Mouse (Mus musculus) liver, embryonic 14.5 days (tissue): ENCODE measurements around the gene Prr29. TPM values are rescaled to one million over a fixed set of nuclear protein-coding genes. Genes with fewer than 3 reads are reported as not detected.
A peak's percentile ranks its signal among the peaks of the same experiment; 100 is the strongest.

Source experiments
- ATAC-seq: fragments of 200-750 bp; cut with Nextera tagmentation; 2 replicates; pipeline ENCODE4 v1.8.0; 2017; ENCODE audit warnings: moderate number of reproducible peaks, mild to moderate bottlenecking, moderate library complexity; ENCODE audit not compliant: insufficient read depth
- DNase-seq, 3 experiments: peaks; one replicate each; pipeline ENCODE4 v3.0.0-alpha.2; 2012 to 2013; ENCODE audit warnings: low read depth in 3 of 3, low spot score in 3 of 3
- H3K27ac ChIP-seq: fragments of 300-500 bp; sonication (generic); 2 replicates; pipeline ENCODE4 v1.5.1; 2014; ENCODE audit warnings: moderate library complexity, mild to moderate bottlenecking, control low read depth, inconsistent platforms
- H3K27me3 ChIP-seq: fragments of 300-500 bp; sonication (generic); 2 replicates; pipeline ENCODE4 v1.6.1; 2014; ENCODE audit warnings: mild to moderate bottlenecking, low read length, moderate library complexity; ENCODE audit not compliant: control insufficient read depth, insufficient read depth
- H3K36me3 ChIP-seq: fragments of 300-500 bp; sonication (generic); replicated peaks from 2 replicates; pipeline ENCODE4 v1.6.1; 2014; ENCODE audit warnings: low read depth; ENCODE audit not compliant: control insufficient read depth, insufficient read depth
- H3K4me1 ChIP-seq, 2 experiments: fragments of 200-500 bp in 1 of 2; fragments of 300-500 bp in 1 of 2; sonication (generic) in 1 of 2; replicated peaks; 2 replicates each; pipeline ENCODE4 v1.6.1; 2012 to 2014; ENCODE audit warnings: antibody characterized with exemption in 1 of 2, inconsistent platforms in 1 of 2, low read length in 1 of 2; ENCODE audit not compliant: control insufficient read depth in 2 of 2, insufficient read depth in 2 of 2
- H3K4me2 ChIP-seq: fragments of 300-500 bp; sonication (generic); 2 replicates; pipeline ENCODE4 v1.6.1; 2014; ENCODE audit warnings: low read depth, mild to moderate bottlenecking, control low read depth, moderate library complexity
- H3K4me3 ChIP-seq, 2 experiments: fragments of 200-500 bp in 1 of 2; fragments of 300-500 bp in 1 of 2; sonication (generic) in 1 of 2; 2 replicates each; pipeline ENCODE4 v1.5.1; 2012 to 2014; ENCODE audit warnings: low read depth in 2 of 2, low read length in 2 of 2, mild to moderate bottlenecking in 2 of 2, control low read depth in 1 of 2, inconsistent platforms in 1 of 2, moderate library complexity in 1 of 2; ENCODE audit not compliant: insufficient read depth in 1 of 2
- H3K9ac ChIP-seq: fragments of 300-500 bp; sonication (generic); replicated peaks from 2 replicates; pipeline ENCODE4 v1.6.1; 2014; ENCODE audit warnings: mild to moderate bottlenecking, control low read depth, moderate library complexity
- H3K9me3 ChIP-seq: fragments of 300-500 bp; sonication (generic); 2 replicates; pipeline ENCODE4 v1.6.1; 2016; ENCODE audit warnings: low read length, mixed read lengths; ENCODE audit not compliant: control insufficient read depth
- CTCF ChIP-seq: IDR thresholded peaks from 2 replicates; pipeline ENCODE4 v1.5.1; 2016; ENCODE audit warnings: antibody characterized with exemption, low read depth, control low read depth
- EP300 ChIP-seq: IDR thresholded peaks from 2 replicates; pipeline ENCODE4 v1.6.1; 2016; ENCODE audit warnings: antibody characterized with exemption, low read depth
- WGBS: fragments of 180-500 bp; shearing (Covaris S2); extraction: QIAGEN DNeasy Blood & Tissue Kit; methylation state at CpG from one replicate; pipeline ENCODE4 v1.1.7; 2014; ENCODE audit not compliant: insufficient replicate concordance; 5-methylcytosine and 5-hydroxymethylcytosine counted together
- polyA plus RNA-seq, 2 experiments: library from polyadenylated mRNA; depleted of rRNA in 1 of 2; stranded (reverse) in 1 of 2; unstranded in 1 of 2; fragments of >200 nt; fragmentation: Nextera tagmentation in 1 of 2; extraction: Ambion mirVana in 1 of 2; gene quantifications; 2 replicates each; pipeline versions ENCODE4 v1.2.1 to v1.2.3; 2012 to 2014

Gene Prr29
- polyA plus RNA-seq, 2 experiments = not detected

DNA sequence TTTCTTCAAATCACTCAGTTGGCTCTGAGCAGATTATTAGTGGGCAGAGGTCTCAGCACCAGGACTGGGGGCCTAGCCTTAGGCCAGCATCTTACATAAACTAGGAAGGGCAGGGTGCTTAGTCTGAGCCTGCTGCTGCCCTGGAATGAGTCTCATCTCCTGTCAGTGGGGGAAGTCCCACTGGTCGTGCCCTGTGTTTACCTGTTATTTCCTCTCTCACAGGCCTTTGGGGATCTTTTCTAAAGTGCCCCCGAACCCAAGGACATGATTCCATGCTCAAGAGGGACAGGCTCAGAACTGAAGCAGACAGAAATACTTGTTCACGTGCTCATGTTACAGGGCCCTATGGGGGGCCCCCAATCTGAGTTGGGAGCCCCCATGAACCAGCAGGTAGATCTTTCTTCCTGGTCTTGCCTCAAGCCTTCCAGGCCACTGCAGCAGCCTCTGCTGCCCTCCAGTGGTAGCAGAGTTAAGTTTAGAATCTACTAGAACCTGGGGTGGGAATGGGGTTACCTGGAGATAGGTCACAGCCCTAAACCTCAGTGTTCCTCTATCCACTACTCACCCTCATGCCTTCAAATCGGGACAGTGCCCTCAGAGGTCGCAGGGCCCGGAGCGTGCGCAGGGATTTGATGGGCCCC is 39.6 kb upstream of the Prr29 start:
- peak in 2 of 3 experiments; percentile 9 to 16 for DNase-seq
- no peak overlapping the region for H3K27ac ChIP-seq

DNA sequence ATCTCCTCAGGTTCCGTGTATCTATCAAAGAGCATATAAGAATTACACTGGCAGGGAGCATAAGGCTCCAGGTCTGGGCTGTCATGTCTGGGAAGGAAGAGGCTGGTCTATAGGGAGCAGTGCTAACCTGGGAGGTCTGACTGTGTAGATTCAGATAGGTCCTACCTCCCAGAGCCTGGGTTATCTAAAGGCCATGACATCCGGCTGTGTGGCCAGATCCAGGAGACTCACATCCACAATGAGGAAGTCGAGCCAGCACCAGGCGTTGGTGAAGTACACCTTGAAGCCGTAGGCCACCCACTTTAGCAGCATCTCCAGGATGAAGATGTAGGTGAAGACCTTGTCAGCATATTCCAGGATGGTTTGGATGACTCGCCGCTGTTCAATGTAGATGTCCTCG is 38.8 kb upstream of the Prr29 start:
- ATAC-seq (no peak), DNase-seq (no peak)
- H3K4me2 ChIP-seq = no peak overlapping the region
- no peak overlapping the region for H3K9ac ChIP-seq
- WGBS = 38% methylated on average over 8 of the region's 8 CpGs
- no peak overlapping the region for H3K27ac ChIP-seq
- no peaks in the 10 kb centered on the region for H3K27me3 ChIP-seq
- no peak for TF ChIP-seq EP300
- no peak for TF ChIP-seq CTCF
- H3K9me3 ChIP-seq = no peaks in the 10 kb centered on the region
- H3K4me3 ChIP-seq = no peak overlapping the region
- H3K4me1 ChIP-seq = peaks cover 0 to 9% of the 10 kb centered on the region in 2 experiments; a peak in 2 of 4 replicates
- H3K36me3 ChIP-seq = no peaks in the 10 kb centered on the region

More for the DNA sequence above, 39.6 kb upstream of the Prr29 start:
- ATAC-seq = no peak
- Histone ChIP-seq H3K27me3 (no peaks in the 10 kb centered on the region), H3K36me3 (no peaks in the 10 kb centered on the region), H3K4me3 (no peak overlapping the region), H3K9ac (no peak overlapping the region), H3K9me3 (no peaks in the 10 kb centered on the region), H3K4me2 (no peak overlapping the region), H3K4me1 (peaks cover 0 to 9% of the 10 kb centered on the region in 2 experiments; a peak in 2 of 4 replicates)
- 53% methylated on average over 8 of the region's 8 CpGs for WGBS
- TF ChIP-seq CTCF (peak; percentile 77), EP300 (no peak)

DNA sequence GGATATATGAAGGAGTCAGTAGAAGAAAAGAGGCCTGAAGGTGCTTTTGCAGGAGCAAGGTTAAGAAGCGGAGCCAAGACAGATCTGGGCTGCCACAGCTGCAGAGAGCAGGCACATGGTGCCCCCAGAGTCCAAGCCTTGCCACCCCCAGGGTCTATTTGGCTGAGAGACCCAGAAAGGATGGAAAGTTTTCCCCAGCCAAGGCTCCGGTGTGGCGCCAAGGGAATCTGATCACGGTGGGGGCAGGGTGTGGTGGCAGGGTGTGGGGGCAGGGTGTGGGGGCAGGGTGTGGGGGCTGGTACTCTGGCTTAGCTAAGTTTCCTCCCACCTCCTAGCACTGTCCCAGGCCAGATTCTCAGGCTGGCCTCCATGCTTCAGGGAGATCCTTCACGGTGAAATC is 36.8 kb upstream of the Prr29 start:
- ATAC-seq (no peak), DNase-seq (no peak)
- no peak overlapping the region for H3K4me3 ChIP-seq
- H3K9me3 ChIP-seq = no peaks in the 10 kb centered on the region
- H3K36me3 ChIP-seq = no peaks in the 10 kb centered on the region
- no peak overlapping the region for H3K4me2 ChIP-seq
- peaks cover 0 to 9% of the 10 kb centered on the region in 2 experiments; a peak in 2 of 4 replicates for H3K4me1 ChIP-seq
- H3K27me3 ChIP-seq = no peaks in the 10 kb centered on the region
- H3K9ac ChIP-seq = no peak overlapping the region
- no peak for TF ChIP-seq CTCF
- no peak for TF ChIP-seq EP300
- whole genome bisulfite sequencing = 42% methylated on average over 5 of the region's 5 CpGs
- no peak overlapping the region for H3K27ac ChIP-seq

DNA sequence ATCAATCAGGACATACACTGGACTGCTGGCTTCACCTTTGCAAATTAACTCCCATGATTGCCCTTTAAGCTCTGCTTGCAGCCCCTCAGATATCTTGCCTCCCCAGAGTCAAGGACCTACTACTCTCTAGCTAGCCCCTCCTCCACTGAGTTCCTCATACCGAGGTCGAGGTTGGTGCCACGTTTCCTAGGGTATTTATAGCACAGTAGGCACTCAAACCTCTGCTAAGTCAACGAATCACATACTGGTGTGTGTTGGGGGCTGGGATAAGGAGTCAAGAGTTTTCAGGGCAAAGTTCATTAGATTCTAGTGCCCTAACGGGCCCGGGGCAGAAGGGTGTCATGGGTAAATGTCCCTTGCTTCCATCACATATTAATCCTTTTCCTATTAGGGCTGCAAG is 36.1 kb upstream of the Prr29 start:
- H3K4me1 ChIP-seq = peaks cover 0 to 9% of the 10 kb centered on the region in 2 experiments; a peak in 2 of 4 replicates
- no peak overlapping the region for H3K4me3 ChIP-seq
- H3K9ac ChIP-seq = no peak overlapping the region
- ATAC-seq (no peak), DNase-seq (no peak)
- no peak overlapping the region for H3K27ac ChIP-seq
- H3K9me3 ChIP-seq = no peaks in the 10 kb centered on the region
- H3K4me2 ChIP-seq = no peak overlapping the region
- TF ChIP-seq EP300 = no peak
- no peaks in the 10 kb centered on the region for H3K36me3 ChIP-seq
- H3K27me3 ChIP-seq = no peaks in the 10 kb centered on the region
- WGBS = 18% methylated on average over 6 of the region's 6 CpGs

DNA sequence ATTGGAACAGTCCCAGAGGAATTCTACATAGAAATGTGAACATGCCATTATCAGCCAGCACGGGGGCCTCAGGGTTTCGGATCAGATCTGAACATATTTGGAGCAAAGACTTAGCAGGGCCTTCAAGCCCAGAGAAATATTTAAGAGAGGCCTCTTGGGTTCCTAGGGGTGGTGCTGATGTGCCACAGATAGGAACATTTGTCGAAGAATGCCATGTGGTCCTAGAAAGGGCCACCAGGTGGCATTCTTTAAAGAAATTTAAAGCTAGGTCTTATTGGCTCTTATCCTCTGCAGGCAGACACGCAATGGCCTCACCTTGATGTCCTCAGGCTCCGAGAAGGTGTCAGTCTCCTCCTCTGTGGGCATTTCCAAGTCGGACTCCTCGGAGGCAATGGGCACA is 35.6 kb upstream of the Prr29 start:
- WGBS = 35% methylated on average over 7 of the region's 7 CpGs
- peaks cover 0 to 9% of the 10 kb centered on the region in 2 experiments; a peak in 2 of 4 replicates for H3K4me1 ChIP-seq
- no peak overlapping the region for H3K27ac ChIP-seq
- no peak overlapping the region for H3K9ac ChIP-seq
- H3K27me3 ChIP-seq = no peaks in the 10 kb centered on the region
- H3K9me3 ChIP-seq = no peaks in the 10 kb centered on the region
- TF ChIP-seq CTCF (peak; percentile 41), EP300 (no peak)
- H3K4me3 ChIP-seq = no peak overlapping the region
- no peak for ATAC-seq
- DNase-seq = peak in 2 of 3 experiments; percentile 13 to 32
- H3K36me3 ChIP-seq = no peaks in the 10 kb centered on the region
- H3K4me2 ChIP-seq = no peak overlapping the region
